Mouse (Mus musculus) hindlimb bud, embryonic 11.5 days (tissue): ENCODE results near the gene Frem3.
"Not testable (repeated sequence)": the region's sequence is repeated elsewhere in the genome, so short reads cannot be mapped to it uniquely, and the experiment has no call there.

ENCODE experiments used
- DNase-seq: peaks from one replicate; pipeline ENCODE4 v3.0.0-alpha.2; 2012; ENCODE audit warnings: low read depth, low spot score; ENCODE audit errors: extremely low spot score

The Frem3 gene

GRCm38 (mm10) chr8:80710670-80711400, 100.0 kb downstream of the Frem3 start:
- DNase-seq = no peak

GRCm38 (mm10) chr8:80714461-80714860, 103.6 kb downstream of the Frem3 start:
- DNase-seq = no peak

GRCm38 (mm10) chr8:80732326-80732725, 121.4 kb downstream of the Frem3 start:
- no peak for DNase-seq

GRCm38 (mm10) chr8:80738046-80738387, 127.1 kb downstream of the Frem3 start:
- no peak for DNase-seq

- no peak for DNase-seq
These were observed 127.7 kb downstream of the Frem3 start for GRCm38 (mm10) chr8:80738388-80739154.

GRCm38 (mm10) chr8:80739155-80739924, 128.5 kb downstream of the Frem3 start, which contains the start of gene Smarca5:
Gene Smarca5, minus strand, starts transcription at chr8:80739497.
- DNase-seq = not testable (repeated sequence)

GRCm38 (mm10) chr8:80739932-80740331, 129.1 kb downstream of the Frem3 start:
- DNase-seq = no peak
